Mouse (Mus musculus) forebrain, postnatal 0 days (tissue): ENCODE measurements around the gene Ap4b1. TPM values are rescaled to one million over a fixed set of nuclear protein-coding genes. Genes with fewer than 3 reads are reported as not detected.

Experiments used
- ATAC-seq: fragments of 200-750 bp; cut with Nextera tagmentation; 2 replicates; pipeline ENCODE4 v1.8.0; 2017; ENCODE audit warnings: mild to moderate bottlenecking, moderate library complexity
- DNase-seq: peaks from one replicate; pipeline ENCODE4 v3.0.0-alpha.2; 2015
- H3K27ac ChIP-seq: fragments of 300-500 bp; sonication (generic); 2 replicates; pipeline ENCODE4 v1.5.1; 2014; ENCODE audit warnings: low read depth, mild to moderate bottlenecking, antibody characterized with exemption, low read length, moderate library complexity, mixed read lengths
- H3K27me3 ChIP-seq: fragments of 300-500 bp; sonication (generic); 2 replicates; pipeline ENCODE4 v1.6.1; 2014; ENCODE audit warnings: mild to moderate bottlenecking, low read length, mixed read lengths; ENCODE audit not compliant: insufficient read depth
- H3K36me3 ChIP-seq: fragments of 300-500 bp; sonication (generic); 2 replicates; pipeline ENCODE4 v1.6.1; 2014; ENCODE audit warnings: mild to moderate bottlenecking, moderate library complexity; ENCODE audit not compliant: insufficient read depth
- H3K4me1 ChIP-seq: fragments of 300-500 bp; sonication (generic); 2 replicates; pipeline ENCODE4 v1.6.1; 2014; ENCODE audit warnings: antibody characterized with exemption; ENCODE audit not compliant: insufficient read depth
- H3K4me2 ChIP-seq: fragments of 300-500 bp; sonication (generic); 2 replicates; pipeline ENCODE4 v1.6.1; 2014; ENCODE audit warnings: low read depth, mild to moderate bottlenecking, moderate library complexity
- H3K4me3 ChIP-seq: fragments of 300-500 bp; sonication (generic); 2 replicates; pipeline ENCODE4 v1.5.1; 2014; ENCODE audit warnings: low read depth, low read length, mixed read lengths
- H3K9ac ChIP-seq: fragments of 300-500 bp; sonication (generic); 2 replicates; pipeline ENCODE4 v1.6.1; 2014; ENCODE audit warnings: mild to moderate bottlenecking
- H3K9me3 ChIP-seq: fragments of 300-500 bp; sonication (generic); 2 replicates; pipeline ENCODE4 v1.6.1; 2016; ENCODE audit warnings: low read length
- CTCF ChIP-seq: sonication (generic); IDR thresholded peaks from 2 replicates; pipeline ENCODE4 v1.5.1; 2016; ENCODE audit warnings: antibody characterized with exemption, control low read depth, low read depth
- WGBS: fragments of 180-500 bp; shearing (Covaris S2); extraction: QIAGEN DNeasy Blood & Tissue Kit; methylation state at CpG from one replicate; pipeline ENCODE4 v1.1.7; 2014; 5-methylcytosine and 5-hydroxymethylcytosine counted together
- polyA plus RNA-seq: library from polyadenylated mRNA; unstranded; fragments of >200 nt; fragmentation: Nextera tagmentation; extraction: Ambion mirVana; gene quantifications from 2 replicates; pipeline ENCODE4 v1.2.1, GENCODE M21; 2015
- total RNA-seq: library from RNA; depleted of rRNA; stranded (reverse); fragments of >200 nt; gene quantifications from 2 replicates; pipeline ENCODE4 v1.2.3, GENCODE M21; 2014; rRNA removed

Gene Ap4b1
- total and polyA plus RNA-seq, 2 experiments from 2014 or later: 17.2 to 26.1 TPM

GRCm38 (mm10) chr3:103859851-103860391 is 50.6 kb downstream of the Ap4b1 start:
- no peak overlapping the region for H3K27ac ChIP-seq
- no peak for TF ChIP-seq CTCF
- WGBS: 46% methylated on average over 6 of the region's 6 CpGs

GRCm38 (mm10) chr3:103862721-103863220 is 53.5 kb downstream of the Ap4b1 start:
- WGBS: 85% methylated on average over 4 of the region's 4 CpGs
- H3K4me3 ChIP-seq: no peak overlapping the region
- DNase-seq (no peak), ATAC-seq (no peak)
- H3K27ac ChIP-seq: no peak overlapping the region
- TF ChIP-seq CTCF: no peak
- H3K9ac ChIP-seq: no peak overlapping the region
- H3K4me2 ChIP-seq: no peak overlapping the region
- H3K27me3 ChIP-seq: no peaks in the 10 kb centered on the region
- H3K9me3 ChIP-seq: no peaks in the 10 kb centered on the region
- H3K4me1 ChIP-seq: no peaks in the 10 kb centered on the region
- H3K36me3 ChIP-seq: no peaks in the 10 kb centered on the region

More at GRCm38 (mm10) chr3:103859851-103860391, 50.6 kb downstream of the Ap4b1 start:
- no peaks in the 10 kb centered on the region for H3K36me3 ChIP-seq
- no peaks in the 10 kb centered on the region for H3K9me3 ChIP-seq
- H3K4me3 ChIP-seq: no peak overlapping the region
- H3K4me1 ChIP-seq: no peaks in the 10 kb centered on the region
- H3K27me3 ChIP-seq: no peaks in the 10 kb centered on the region
- ATAC-seq: no peak
- H3K9ac ChIP-seq: no peak overlapping the region
- no peak overlapping the region for H3K4me2 ChIP-seq
- no peak for DNase-seq

GRCm38 (mm10) chr3:103864200-103864599 is 54.9 kb downstream of the Ap4b1 start:
- TF ChIP-seq CTCF: no peak
- H3K27ac ChIP-seq: no peak overlapping the region
- DNase-seq (no peak), ATAC-seq (no peak)
- no peak overlapping the region for H3K9ac ChIP-seq
- no peak overlapping the region for H3K4me2 ChIP-seq
- H3K4me3 ChIP-seq: no peak overlapping the region
- no peaks in the 10 kb centered on the region for H3K4me1 ChIP-seq
- H3K36me3 ChIP-seq: no peaks in the 10 kb centered on the region
- H3K9me3 ChIP-seq: no peaks in the 10 kb centered on the region
- no peaks in the 10 kb centered on the region for H3K27me3 ChIP-seq
- 92% methylated on average over 6 of the region's 6 CpGs for WGBS

GRCm38 (mm10) chr3:103867424-103867971 is 58.2 kb downstream of the Ap4b1 start:
- H3K9me3 ChIP-seq: no peaks in the 10 kb centered on the region
- 90% methylated on average over 5 of the region's 5 CpGs for WGBS
- no peak for TF ChIP-seq CTCF
- no peak overlapping the region for H3K27ac ChIP-seq
- no peaks in the 10 kb centered on the region for H3K4me1 ChIP-seq
- H3K9ac ChIP-seq: no peak overlapping the region
- H3K36me3 ChIP-seq: no peaks in the 10 kb centered on the region
- DNase-seq (no peak), ATAC-seq (no peak)
- H3K4me3 ChIP-seq: no peak overlapping the region
- H3K4me2 ChIP-seq: no peak overlapping the region
- H3K27me3 ChIP-seq: no peaks in the 10 kb centered on the region

GRCm38 (mm10) chr3:103868008-103868407 is 58.7 kb downstream of the Ap4b1 start:
- ATAC-seq (no peak), DNase-seq (no peak)
- no peak overlapping the region for H3K4me2 ChIP-seq
- H3K9ac ChIP-seq: no peak overlapping the region
- H3K36me3 ChIP-seq: no peaks in the 10 kb centered on the region
- H3K4me3 ChIP-seq: no peak overlapping the region
- H3K27ac ChIP-seq: no peak overlapping the region
- no peaks in the 10 kb centered on the region for H3K4me1 ChIP-seq
- WGBS: 92% methylated on average over 4 of the region's 4 CpGs
- no peaks in the 10 kb centered on the region for H3K27me3 ChIP-seq
- no peaks in the 10 kb centered on the region for H3K9me3 ChIP-seq
- no peak for TF ChIP-seq CTCF

Other genes with a start within 250 kb of the Ap4b1 start
- gene Syt6, start 234.3 kb upstream of the Ap4b1 start, total RNA-seq: 43.3 and 44.2 TPM in 2 replicates
- 21.0 and 22.2 TPM in 2 replicates for gene Syt6, start 234.3 kb upstream of the Ap4b1 start, polyA plus RNA-seq
- 0.29 TPM in 1 of 2 replicates, not detected in the other for gene Atg4a-ps, start 163.5 kb upstream of the Ap4b1 start, total RNA-seq
- gene Atg4a-ps, start 163.5 kb upstream of the Ap4b1 start, polyA plus RNA-seq: 0.09 and 0.33 TPM in 2 replicates
- gene Olfml3, start 71.5 kb upstream of the Ap4b1 start, total RNA-seq: 5.3 and 7.9 TPM in 2 replicates
- 5.5 and 6.4 TPM in 2 replicates for gene Olfml3, start 71.5 kb upstream of the Ap4b1 start, polyA plus RNA-seq
- not detected in 2 replicates for gene Gm10964, start 70.2 kb upstream of the Ap4b1 start, total RNA-seq
- gene Gm10964, start 70.2 kb upstream of the Ap4b1 start, polyA plus RNA-seq: not detected in 2 replicates
- 36.1 and 47.4 TPM in 2 replicates for gene Hipk1, start 18.0 kb upstream of the Ap4b1 start, total RNA-seq
- gene Hipk1, start 18.0 kb upstream of the Ap4b1 start, polyA plus RNA-seq: 4.2 and 5.6 TPM in 2 replicates
- 5.2 and 5.3 TPM in 2 replicates for gene Dclre1b, start 76 bp upstream of the Ap4b1 start, total RNA-seq
- 13.5 and 20.5 TPM in 2 replicates for gene Dclre1b, start 76 bp upstream of the Ap4b1 start, polyA plus RNA-seq
- gene Gm43064, start 53 bp downstream of the Ap4b1 start, total RNA-seq: 0.29 and 1.0 TPM in 2 replicates
- 0.08 TPM in 2 replicates for gene Gm43064, start 53 bp downstream of the Ap4b1 start, polyA plus RNA-seq
- gene Bcl2l15, start 23.1 kb downstream of the Ap4b1 start, total RNA-seq: not detected in 2 replicates
- gene Bcl2l15, start 23.1 kb downstream of the Ap4b1 start, polyA plus RNA-seq: not detected in 2 replicates
- gene Ptpn22, start 50.3 kb downstream of the Ap4b1 start, total RNA-seq: 0.19 and 0.46 TPM in 2 replicates
- 0.43 and 0.46 TPM in 2 replicates for gene Ptpn22, start 50.3 kb downstream of the Ap4b1 start, polyA plus RNA-seq
- 29.9 and 36.6 TPM in 2 replicates for gene Rsbn1, start 104.6 kb downstream of the Ap4b1 start, total RNA-seq
- 14.6 and 19.2 TPM in 2 replicates for gene Rsbn1, start 104.6 kb downstream of the Ap4b1 start, polyA plus RNA-seq
- gene Phtf1, start 158.6 kb downstream of the Ap4b1 start, total RNA-seq: 25.9 and 31.2 TPM in 2 replicates
- 12.1 and 15.3 TPM in 2 replicates for gene Phtf1, start 158.6 kb downstream of the Ap4b1 start, polyA plus RNA-seq